Mouse (Mus musculus) hindbrain, embryonic 14.5 days (tissue): ENCODE data around the gene Sytl1. TPM values are rescaled to one million over a fixed set of nuclear protein-coding genes. Genes with fewer than 3 reads are reported as not detected.

Experiments
- ATAC-seq: fragments of 200-750 bp; cut with Nextera tagmentation; 2 replicates; pipeline ENCODE4 v1.8.0; 2017; ENCODE audit warnings: moderate number of reproducible peaks, mild to moderate bottlenecking, moderate TSS enrichment, moderate library complexity; ENCODE audit not compliant: low FRiP score
- DNase-seq: peaks from one replicate; pipeline ENCODE4 v3.0.0-alpha.2; 2015; ENCODE audit warnings: low spot score
- H3K27ac ChIP-seq: fragments of 300-500 bp; sonication (generic); 2 replicates; pipeline ENCODE4 v1.5.1; 2014; ENCODE audit warnings: mild to moderate bottlenecking, moderate library complexity
- H3K27me3 ChIP-seq: fragments of 300-500 bp; sonication (generic); 2 replicates; pipeline ENCODE4 v1.6.1; 2014; ENCODE audit warnings: mild to moderate bottlenecking, low read length, mixed read lengths; ENCODE audit not compliant: control insufficient read depth, insufficient read depth
- H3K36me3 ChIP-seq: fragments of 300-500 bp; sonication (generic); replicated peaks from 2 replicates; pipeline ENCODE4 v1.6.1; 2014; ENCODE audit not compliant: control insufficient read depth, insufficient read depth
- H3K4me1 ChIP-seq: fragments of 300-500 bp; sonication (generic); replicated peaks from 2 replicates; pipeline ENCODE4 v1.6.1; 2014; ENCODE audit warnings: antibody characterized with exemption, low read length, mixed read lengths; ENCODE audit not compliant: control insufficient read depth, insufficient read depth
- H3K4me2 ChIP-seq: fragments of 300-500 bp; sonication (generic); replicated peaks from 2 replicates; pipeline ENCODE4 v1.6.1; 2014; ENCODE audit warnings: mild to moderate bottlenecking, moderate library complexity
- H3K4me3 ChIP-seq: fragments of 300-500 bp; sonication (generic); replicated peaks from 2 replicates; pipeline ENCODE4 v1.5.1; 2014; ENCODE audit warnings: mild to moderate bottlenecking, low read length
- H3K9ac ChIP-seq: fragments of 300-500 bp; sonication (generic); 2 replicates; pipeline ENCODE4 v1.6.1; 2014
- H3K9me3 ChIP-seq: fragments of 300-500 bp; sonication (generic); 2 replicates; pipeline ENCODE4 v1.6.1; 2016; ENCODE audit warnings: low read length; ENCODE audit not compliant: control insufficient read depth
- WGBS: fragments of 180-500 bp; shearing (Covaris S2); extraction: QIAGEN DNeasy Blood & Tissue Kit; methylation state at CpG from one replicate; pipeline ENCODE4 v1.1.7; 2014; 5-methylcytosine and 5-hydroxymethylcytosine counted together
- polyA plus RNA-seq: library from polyadenylated mRNA; unstranded; fragments of >200 nt; fragmentation: Nextera tagmentation; extraction: Ambion mirVana; gene quantifications from 2 replicates; pipeline ENCODE4 v1.2.1, GENCODE M21; 2014

Gene Sytl1
- 0.26 and 0.43 TPM in 2 replicates for polyA plus RNA-seq

DNA sequence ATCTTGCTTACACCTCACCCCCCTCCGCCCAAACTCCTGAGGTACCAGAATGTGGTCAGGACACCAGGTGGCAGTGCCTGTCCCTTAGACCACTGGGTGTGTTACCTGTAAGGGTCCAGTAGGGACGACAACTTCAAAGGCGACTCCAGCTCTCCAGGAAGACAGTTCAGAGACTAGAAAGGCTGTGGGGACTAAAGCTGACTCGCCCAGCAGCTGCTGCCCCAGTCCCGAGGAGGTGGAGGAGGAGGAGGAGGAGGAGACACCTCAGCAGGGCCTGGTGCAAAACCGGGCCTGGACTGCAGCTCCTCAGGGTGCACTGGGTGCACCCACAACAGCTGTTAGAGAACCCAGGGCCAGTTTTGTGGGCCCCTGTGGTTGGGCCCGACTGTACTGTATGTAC lies at the start of gene Sytl1:
Gene Sytl1, minus strand, starts transcription at position 232 of the 400 bp plus-strand sequence.
- no peaks in the 10 kb centered on the region for H3K27me3 ChIP-seq
- ATAC-seq (no peak), DNase-seq (no peak)
- H3K4me3 ChIP-seq = no peak within 1 kb of the TSS
- peaks cover 3% of the 10 kb centered on the region; the same call in 1 of the 2 replicates for H3K9me3 ChIP-seq
- no peak within 1 kb of the TSS for H3K27ac ChIP-seq
- no peaks in the 10 kb centered on the region for H3K4me1 ChIP-seq
- H3K36me3 ChIP-seq = peaks cover 37% of the 10 kb centered on the region
- H3K9ac ChIP-seq = no peak within 1 kb of the TSS
- WGBS = 49% methylated on average over 7 of the region's 7 CpGs
- H3K4me2 ChIP-seq = no peak within 1 kb of the TSS

DNA sequence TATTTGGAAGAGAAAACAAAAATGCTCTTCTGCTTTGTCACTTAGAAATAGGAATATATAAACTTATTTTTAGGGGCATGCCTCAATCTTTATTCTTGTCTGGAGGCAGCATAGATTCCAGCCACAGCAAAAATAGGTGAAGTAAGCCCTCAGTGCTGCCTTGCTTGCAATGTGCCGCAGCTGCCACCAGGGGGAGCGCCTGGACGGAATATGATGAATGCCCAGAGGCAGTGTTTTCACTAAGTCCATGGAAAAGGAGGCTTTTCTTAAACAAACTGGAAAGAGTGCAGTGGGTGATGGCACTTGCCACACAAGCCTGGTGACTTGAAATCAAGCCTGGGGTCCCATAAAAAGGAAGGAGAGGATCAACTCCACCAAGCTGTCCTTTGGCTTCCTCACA lies 47.0 kb upstream of the Sytl1 start:
- no peaks in the 10 kb centered on the region for H3K9me3 ChIP-seq
- H3K27me3 ChIP-seq = no peaks in the 10 kb centered on the region
- DNase-seq (peak; percentile 90), ATAC-seq (no peak)
- no peak overlapping the region for H3K27ac ChIP-seq
- no peaks in the 10 kb centered on the region for H3K4me1 ChIP-seq
- WGBS = 0% methylated on average over 3 of the region's 3 CpGs
- peaks cover 36% of the 10 kb centered on the region for H3K36me3 ChIP-seq
- H3K4me2 ChIP-seq = no peak overlapping the region
- H3K4me3 ChIP-seq = no peak overlapping the region
- no peak overlapping the region for H3K9ac ChIP-seq

DNA sequence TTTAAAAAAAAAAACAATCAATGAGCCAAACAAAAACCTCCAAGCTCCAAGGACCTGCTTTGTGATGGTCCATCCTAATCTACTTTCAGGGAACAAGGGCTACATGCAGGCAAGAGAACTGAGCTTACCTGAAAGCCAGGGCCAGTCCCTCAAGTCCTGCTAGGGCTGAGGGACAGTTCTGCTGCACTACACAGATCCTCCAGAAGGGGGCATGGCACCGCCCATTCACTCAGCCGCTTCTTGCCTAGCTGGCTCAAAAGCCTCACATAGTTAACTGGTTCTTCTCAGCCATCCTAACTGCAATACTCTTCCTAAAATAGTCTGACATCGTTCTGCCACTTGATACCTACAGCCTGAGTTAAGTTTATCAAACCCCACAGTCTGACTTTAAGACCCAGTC lies 44.4 kb upstream of the Sytl1 start:
- H3K4me3 ChIP-seq = no peak overlapping the region
- H3K27ac ChIP-seq = no peak overlapping the region
- DNase-seq = peak; percentile 53
- 47% methylated on average over 3 of the region's 3 CpGs for WGBS
- H3K4me1 ChIP-seq = no peaks in the 10 kb centered on the region
- no peak overlapping the region for H3K9ac ChIP-seq
- ATAC-seq = no peak
- no peaks in the 10 kb centered on the region for H3K27me3 ChIP-seq
- H3K4me2 ChIP-seq = no peak overlapping the region
- H3K9me3 ChIP-seq = no peaks in the 10 kb centered on the region
- peaks cover 46% of the 10 kb centered on the region for H3K36me3 ChIP-seq

DNA sequence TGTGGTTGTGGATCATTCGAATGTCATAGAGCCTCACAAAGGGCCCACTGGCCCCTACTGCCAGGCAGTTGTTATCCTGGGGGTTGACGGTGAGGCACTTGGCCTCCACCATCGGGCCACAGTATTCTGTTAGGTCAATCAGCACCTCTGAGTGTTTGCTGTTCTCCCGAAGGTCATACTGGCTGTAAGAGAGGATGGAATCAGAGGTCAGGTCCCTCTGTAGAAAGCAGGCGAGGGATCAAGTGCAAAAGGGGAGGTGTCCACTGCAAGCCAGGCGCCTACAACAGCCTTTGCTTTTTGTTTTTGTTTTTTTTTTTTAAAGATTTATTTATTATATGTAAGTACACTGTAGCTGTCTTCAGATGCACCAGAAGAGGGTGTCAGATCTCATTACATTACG lies 42.9 kb upstream of the Sytl1 start:
- no peak for ATAC-seq
- WGBS = 92% methylated on average over 7 of the region's 7 CpGs
- no peak overlapping the region for H3K9ac ChIP-seq

DNA sequence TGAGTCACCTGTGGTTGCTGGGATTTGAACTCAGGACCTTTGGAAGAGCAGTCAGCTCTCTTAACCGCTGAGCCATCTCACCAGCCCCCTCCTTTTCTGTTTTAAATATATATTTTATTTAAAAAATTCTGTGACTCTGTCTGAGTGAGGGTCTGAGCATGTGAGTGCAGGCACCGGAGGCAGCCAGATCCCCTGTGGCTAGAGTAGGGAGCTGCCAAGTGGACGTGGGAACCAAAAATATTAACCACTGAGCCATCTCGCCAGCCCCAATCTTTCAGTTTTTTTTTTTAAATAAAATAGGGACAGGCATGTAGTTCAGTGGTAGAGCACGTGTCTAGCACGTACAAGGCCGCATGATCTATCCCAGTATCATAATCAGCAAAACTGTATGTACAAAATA lies 41.9 kb upstream of the Sytl1 start:
- Histone ChIP-seq H3K27ac (no peak overlapping the region), H3K4me1 (no peaks in the 10 kb centered on the region), H3K36me3 (peaks cover 53% of the 10 kb centered on the region), H3K27me3 (no peaks in the 10 kb centered on the region), H3K4me2 (no peak overlapping the region), H3K9ac (no peak overlapping the region), H3K4me3 (no peak overlapping the region), H3K9me3 (no peaks in the 10 kb centered on the region)
- DNase-seq (no peak), ATAC-seq (no peak)
- 90% methylated on average over 7 of the region's 7 CpGs for WGBS

More for the DNA sequence above, 42.9 kb upstream of the Sytl1 start:
- Histone ChIP-seq H3K27me3 (no peaks in the 10 kb centered on the region), H3K27ac (no peak overlapping the region), H3K4me3 (no peak overlapping the region), H3K4me2 (no peak overlapping the region), H3K36me3 (peaks cover 47% of the 10 kb centered on the region), H3K9me3 (no peaks in the 10 kb centered on the region), H3K4me1 (no peaks in the 10 kb centered on the region)
- no peak for DNase-seq

DNA sequence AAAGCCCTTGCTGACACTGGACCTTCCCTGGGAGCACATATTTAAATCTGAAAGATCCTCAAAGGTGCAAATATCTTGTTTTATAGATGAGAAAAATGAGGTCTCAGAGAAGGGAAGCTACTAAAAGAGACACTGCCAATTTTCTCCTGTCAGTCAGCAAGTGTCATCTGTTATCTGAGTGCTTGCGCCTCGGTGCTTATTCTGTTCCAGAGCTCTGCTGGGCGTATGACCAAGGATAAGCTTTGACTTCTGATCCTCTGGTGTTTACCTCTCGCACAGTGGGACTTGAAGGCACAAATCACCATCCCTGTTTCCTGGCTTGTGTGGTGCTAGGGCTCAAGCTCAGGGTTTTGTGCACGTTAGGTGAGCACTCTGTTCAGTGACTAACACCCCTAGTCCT lies 39.8 kb upstream of the Sytl1 start:
- WGBS = 91% methylated on average over 5 of the region's 5 CpGs
- DNase-seq = no peak
- Histone ChIP-seq H3K4me3 (no peak overlapping the region), H3K27ac (no peak overlapping the region), H3K9ac (no peak overlapping the region), H3K36me3 (peaks cover 44% of the 10 kb centered on the region), H3K27me3 (no peaks in the 10 kb centered on the region), H3K4me2 (no peak overlapping the region), H3K4me1 (peaks cover 9% of the 10 kb centered on the region), H3K9me3 (no peaks in the 10 kb centered on the region)
- no peak for ATAC-seq

DNA sequence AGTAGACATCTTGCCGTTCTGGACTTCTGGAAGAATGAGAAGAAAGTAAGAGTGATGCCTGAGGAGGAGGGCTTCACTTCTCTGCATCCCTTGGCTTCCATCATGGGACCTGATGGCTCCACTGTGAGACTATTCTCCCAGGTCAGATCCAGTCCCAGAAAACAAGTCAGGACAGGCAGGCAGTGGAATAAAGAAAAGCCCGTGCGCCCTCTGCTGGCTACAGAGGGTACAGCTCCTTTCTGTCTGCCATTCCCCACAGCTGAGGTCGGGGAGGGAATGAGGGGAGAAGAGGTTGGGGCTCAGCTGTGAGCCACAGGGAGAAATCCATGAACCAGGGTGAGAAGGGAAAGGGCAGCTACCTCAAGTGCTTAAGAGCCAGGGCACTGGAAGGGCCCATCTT lies 38.9 kb upstream of the Sytl1 start:
- no peak overlapping the region for H3K9ac ChIP-seq
- peaks cover 44% of the 10 kb centered on the region for H3K36me3 ChIP-seq

DNA sequence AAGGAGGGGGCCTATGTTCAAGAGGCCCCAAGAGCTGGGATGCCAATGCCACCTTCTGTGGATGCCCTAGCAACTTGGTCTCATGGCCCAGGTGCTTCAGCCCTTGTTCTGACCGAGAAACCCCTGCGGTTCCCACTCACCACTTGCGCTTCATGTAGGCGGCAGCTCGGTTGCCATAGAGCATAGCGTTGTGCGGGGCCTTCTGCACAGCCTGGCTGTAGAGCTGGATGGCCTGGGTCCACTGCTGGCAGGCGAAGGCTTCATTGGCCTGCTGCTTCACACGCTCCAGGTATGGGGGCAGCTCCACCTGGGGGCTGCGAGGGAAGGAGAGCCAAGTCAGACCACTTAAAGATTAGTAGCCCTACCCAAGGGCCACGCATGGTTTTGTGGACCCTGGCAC lies 37.5 kb upstream of the Sytl1 start:
- no peak overlapping the region for H3K4me3 ChIP-seq
- 83% methylated on average over 11 of the region's 11 CpGs for WGBS
- H3K27ac ChIP-seq = no peak overlapping the region
- peaks cover 13% of the 10 kb centered on the region for H3K4me1 ChIP-seq
- no peak overlapping the region for H3K9ac ChIP-seq
- H3K27me3 ChIP-seq = no peaks in the 10 kb centered on the region
- ATAC-seq (no peak), DNase-seq (no peak)
- peaks cover 48% of the 10 kb centered on the region for H3K36me3 ChIP-seq
- no peak overlapping the region for H3K4me2 ChIP-seq
- no peaks in the 10 kb centered on the region for H3K9me3 ChIP-seq

More for the DNA sequence above, 38.9 kb upstream of the Sytl1 start:
- Histone ChIP-seq H3K27ac (no peak overlapping the region), H3K4me3 (no peak overlapping the region), H3K4me2 (no peak overlapping the region), H3K27me3 (no peaks in the 10 kb centered on the region), H3K9me3 (no peaks in the 10 kb centered on the region), H3K4me1 (peaks cover 13% of the 10 kb centered on the region)
- DNase-seq (peak; percentile 82), ATAC-seq (no peak)
- 22% methylated on average over 4 of the region's 4 CpGs for WGBS

DNA sequence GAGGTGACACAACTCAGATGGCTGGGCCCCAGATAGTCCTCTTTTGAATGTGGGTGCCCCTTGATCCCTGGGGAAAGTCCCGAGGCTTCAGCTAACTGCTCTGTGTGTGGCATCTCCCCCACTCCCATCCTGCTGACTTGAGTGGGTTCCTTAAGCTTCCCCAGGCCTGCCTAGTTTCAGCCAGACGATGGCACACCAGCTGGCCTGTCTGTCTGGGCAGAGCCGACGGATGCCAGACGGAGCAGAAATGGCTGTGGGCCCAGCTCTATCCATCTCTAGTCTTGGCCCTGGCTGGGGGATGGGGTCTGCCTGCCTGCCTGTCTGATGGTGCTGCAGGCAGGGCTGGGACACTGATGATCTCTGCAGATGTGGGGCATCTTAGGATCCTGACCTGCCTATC lies 36.8 kb upstream of the Sytl1 start:
- peak; percentile 19; the same call in 1 of the 2 replicates for ATAC-seq
- Histone ChIP-seq H3K4me2 (no peak overlapping the region), H3K27ac (peak overlapping the region; percentile 68), H3K4me1 (peaks cover 13% of the 10 kb centered on the region), H3K9me3 (no peaks in the 10 kb centered on the region), H3K27me3 (no peaks in the 10 kb centered on the region), H3K36me3 (peaks cover 50% of the 10 kb centered on the region), H3K4me3 (no peak overlapping the region), H3K9ac (no peak overlapping the region)
- DNase-seq = no peak
- 51% methylated on average over 5 of the region's 5 CpGs for WGBS
